Mouse (Mus musculus) CH12.LX (cell line): Measurements from ENCODE around the gene Rbm47. TPM values are rescaled to one million over a fixed set of nuclear protein-coding genes. Genes with fewer than 3 reads are reported as not detected.

Experiments
- DNase-seq: peaks from one replicate; pipeline ENCODE4 v3.0.0-alpha.2; 2013; ENCODE audit errors: extremely low read depth
- H3K27ac ChIP-seq: 2 replicates; pipeline ENCODE4 v1.5.1; 2012; ENCODE audit warnings: low read depth, mild to moderate bottlenecking, control low read depth, moderate library complexity; ENCODE audit not compliant: insufficient read depth
- H3K27me3 ChIP-seq: replicated peaks from 2 replicates; pipeline ENCODE3; 2012; ENCODE audit warnings: inconsistent platforms
- H3K36me3 ChIP-seq, 2 experiments: replicated peaks in 1 of 2; 2 replicates each; pipeline versions ENCODE3 to v1.6.1; 2012; ENCODE audit warnings: inconsistent platforms in 1 of 2, low read length in 1 of 2, mild to moderate bottlenecking in 1 of 2, mixed read lengths in 1 of 2, moderate library complexity in 1 of 2; ENCODE audit not compliant: control insufficient read depth in 1 of 2, insufficient read depth in 1 of 2
- H3K4me1 ChIP-seq, 2 experiments: 2 replicates each; pipeline ENCODE4 v1.6.1; 2012; ENCODE audit warnings: inconsistent platforms in 1 of 2, moderate library complexity in 1 of 2; ENCODE audit not compliant: insufficient read depth in 2 of 2, control insufficient read depth in 1 of 2
- H3K4me2 ChIP-seq: 2 replicates; pipeline ENCODE4 v1.6.1; 2012; ENCODE audit warnings: low read depth, mild to moderate bottlenecking, control low read depth; ENCODE audit not compliant: poor library complexity, insufficient read depth, severe bottlenecking
- H3K4me3 ChIP-seq, 3 experiments: fragments of 150-350 bp in 1 of 3; sonication (generic) in 1 of 3; replicated peaks in 1 of 3; 2 replicates each; pipeline versions ENCODE3 to v1.5.1; 2011 to 2012; ENCODE audit warnings: low read depth in 2 of 3, low read length in 2 of 3, mild to moderate bottlenecking in 2 of 3, moderate library complexity in 2 of 3, control low read depth in 1 of 3, improper control_type of control experiment in 1 of 3, inconsistent platforms in 1 of 3, mixed read lengths in 1 of 3; ENCODE audit not compliant: poor library complexity in 1 of 3
- H3K79me2 ChIP-seq: replicated peaks from 2 replicates; pipeline ENCODE4 v1.6.1; 2012; ENCODE audit warnings: mild to moderate bottlenecking, moderate library complexity; ENCODE audit not compliant: control insufficient read depth, poor library complexity, insufficient read depth, severe bottlenecking; ENCODE audit errors: extremely low read depth
- H3K9ac ChIP-seq: 2 replicates; pipeline ENCODE4 v1.6.1; 2012; ENCODE audit warnings: low read depth, mild to moderate bottlenecking, control low read depth, moderate library complexity; ENCODE audit not compliant: insufficient read depth
- H3K9me3 ChIP-seq: replicated peaks from 2 replicates; pipeline ENCODE3; 2012; ENCODE audit warnings: low read length, inconsistent platforms, mixed read lengths
- BHLHE40 ChIP-seq: IDR thresholded peaks from 2 replicates; pipeline ENCODE4 v1.6.1; 2011; ENCODE audit warnings: mild to moderate bottlenecking, low read depth, low read length, improper control_type of control experiment
- CHD1 ChIP-seq: IDR thresholded peaks from 2 replicates; pipeline ENCODE4 v1.6.1; 2012; ENCODE audit warnings: low read depth, low read length, improper control_type of control experiment, inconsistent platforms
- CHD2 ChIP-seq: IDR thresholded peaks from 2 replicates; pipeline ENCODE4 v1.6.1; 2011; ENCODE audit warnings: low read length, improper control_type of control experiment
- CTCF ChIP-seq, 2 experiments: IDR thresholded peaks in 1 of 2; conservative IDR thresholded peaks in 1 of 2; 2 replicates each; pipeline ENCODE4 v1.5.1; 2011 to 2012; ENCODE audit warnings: low read depth in 2 of 2, low read length in 2 of 2, improper control_type of control experiment in 1 of 2, inconsistent platforms in 1 of 2, mild to moderate bottlenecking in 1 of 2, moderate library complexity in 1 of 2
- ELF1 ChIP-seq: IDR thresholded peaks from 2 replicates; pipeline ENCODE4 v1.6.1; 2014; ENCODE audit warnings: low read depth, mild to moderate bottlenecking, inconsistent platforms, low read length, improper control_type of control experiment
- EP300 ChIP-seq: IDR thresholded peaks from 2 replicates; pipeline ENCODE4 v1.6.1; 2011; ENCODE audit warnings: low read length, improper control_type of control experiment
- MAX ChIP-seq: IDR thresholded peaks from 2 replicates; pipeline ENCODE4 v1.6.1; 2011; ENCODE audit warnings: low read length, improper control_type of control experiment
- MYC ChIP-seq: IDR thresholded peaks from 2 replicates; pipeline ENCODE4 v1.6.1; 2011; ENCODE audit warnings: low read depth, mild to moderate bottlenecking, improper control_type of control experiment, low read length
- RCOR1 ChIP-seq: conservative IDR thresholded peaks from 2 replicates; pipeline ENCODE4 v1.6.1; 2012; ENCODE audit warnings: low read depth, mild to moderate bottlenecking, inconsistent platforms, low read length, improper control_type of control experiment
- UBTF ChIP-seq: IDR thresholded peaks from 2 replicates; pipeline ENCODE4 v1.6.1; 2012; ENCODE audit warnings: low read depth, mild to moderate bottlenecking, inconsistent platforms, low read length, improper control_type of control experiment, moderate library complexity
- ZC3H11A ChIP-seq: IDR thresholded peaks from 2 replicates; pipeline ENCODE4 v1.6.1; 2012; ENCODE audit warnings: low read depth, mild to moderate bottlenecking, inconsistent platforms, low read length, improper control_type of control experiment
- dilution Hi-C: fragments of 300-500 bp; cut with MboI; formaldehyde crosslinking; loops from 2 replicates; pipeline ENCODE4 v1.14.3; 2020; ENCODE audit warnings: low sequenced_read_pairs; ENCODE audit not compliant: extremely low pct_unique_long_range_greater_than_20kb, extremely low pct_ligation_motif_present
- in situ Hi-C: fragments of 300-500 bp; cut with MboI; formaldehyde crosslinking; loops from 3 replicates; pipeline ENCODE4 v1.14.3; 2019; ENCODE audit warnings: low sequenced_read_pairs, low pct_ligation_motif_present, low pct_unique_long_range_greater_than_20kb, mixed read lengths
- polyA plus RNA-seq: library from polyadenylated mRNA; unstranded; fragments of >175 nt; gene quantifications from 2 replicates; pipeline ENCODE4 v1.2.1, GENCODE M21; 2012; ENCODE audit warnings: low read depth; ENCODE audit not compliant: insufficient read length
- total RNA-seq, 2 experiments: library from RNA; depleted of rRNA; stranded (reverse); fragments of 300-350 nt in 1 of 2; fragments of >200 nt in 1 of 2; gene quantifications; 2 replicates each; pipeline ENCODE4 v1.2.3; 2012 to 2014

Gene Rbm47
- total and polyA plus RNA-seq, 3 experiments: 0.08 to 9.2 (median 1.1) TPM

GRCm38 (mm10) chr5:66143093-66144032 is 29.6 kb downstream of the Rbm47 start:
- no peaks in the 10 kb centered on the region for H3K36me3 ChIP-seq
- H3K4me1 ChIP-seq: peaks cover 16 to 53% of the 10 kb centered on the region in 2 experiments
- DNase-seq: no peak
- H3K27me3 ChIP-seq: no peaks in the 10 kb centered on the region
- dilution Hi-C loops: no loop called here
- peak overlapping the region in 1 of 3 experiments; percentile 3 for H3K4me3 ChIP-seq
- in situ Hi-C loops: no loop called here
- H3K9me3 ChIP-seq: no peaks in the 10 kb centered on the region
- peak overlapping the region; percentile 69 for H3K27ac ChIP-seq
- peak overlapping the region; percentile 100 for H3K4me2 ChIP-seq
- TF ChIP-seq MAX (peak; percentile 31; the same call in 1 of the 2 replicates), EP300 (no peak), MYC (0 out of 2 replicates have a peak, but pooled peaks have one; percentile 56), CHD1 (0 out of 2 replicates have a peak, but pooled peaks have one; percentile 12)
- H3K79me2 ChIP-seq: peaks cover 45% of the 10 kb centered on the region
- H3K9ac ChIP-seq: peak overlapping the region; percentile 7; the same call in 1 of the 2 replicates

- no peaks in the 10 kb centered on the region for H3K27me3 ChIP-seq
- in situ Hi-C loops: no loop called here
- no peak overlapping the region for H3K4me2 ChIP-seq
- no peak for DNase-seq
- no peak for TF ChIP-seq ZC3H11A
- TF ChIP-seq BHLHE40: no peak
- TF ChIP-seq CTCF (conservative IDR thresholded peaks at IDR 0.05 in 1 of 2, IDR thresholded peaks at IDR 0.05 in 1 of 2; ENCODE audit: low read depth in 2 of 2, low read length in 2 of 2): no peak
- no peak for TF ChIP-seq ELF1
- TF ChIP-seq UBTF: no peak
- TF ChIP-seq CHD2: no peak
- TF ChIP-seq MAX: no peak
- TF ChIP-seq RCOR1: no peak
- TF ChIP-seq, all 38 proteins: peak for 0
- H3K9ac ChIP-seq: no peak overlapping the region
- no peak overlapping the region for H3K4me3 ChIP-seq
- no peaks in the 10 kb centered on the region for H3K9me3 ChIP-seq
- H3K4me1 ChIP-seq: peaks cover 19 to 70% of the 10 kb centered on the region in 2 experiments
- dilution Hi-C loops: no loop called here
- no peaks in the 10 kb centered on the region for H3K36me3 ChIP-seq
- H3K27ac ChIP-seq: no peak overlapping the region
- H3K79me2 ChIP-seq: peaks cover 29% of the 10 kb centered on the region
Observed at GRCm38 (mm10) chr5:66141474-66141873, 31.4 kb downstream of the Rbm47 start.
